Mouse (Mus musculus) cerebellum, postnatal 14 days (tissue): ENCODE data around the gene BC055324.

Experiments used
- DNase-seq, 2 experiments: peaks; one replicate each; pipeline ENCODE4 v3.0.0; 2021; ENCODE audit warnings: mixed read lengths in 2 of 2

BC055324 gene

DNA sequence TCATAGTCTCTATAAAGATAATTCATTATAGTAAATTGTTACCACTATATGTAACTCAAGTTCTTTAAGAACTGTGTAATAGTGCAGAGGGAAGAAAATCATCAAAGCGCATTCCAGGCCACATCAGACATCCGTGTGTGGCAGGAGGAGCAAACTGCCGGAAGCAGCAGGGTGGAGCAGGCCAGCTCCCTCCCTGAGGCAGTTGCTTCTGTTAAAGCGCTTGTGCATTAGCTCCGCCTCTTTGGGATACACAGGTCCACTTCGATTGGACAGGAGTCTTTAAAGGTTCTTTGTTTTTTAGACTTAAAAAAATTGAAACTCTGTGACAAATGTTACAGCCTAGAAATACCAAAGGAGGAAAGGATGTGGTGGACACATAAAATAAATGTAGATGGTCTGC, 52.5 kb downstream of the BC055324 start:
- DNase-seq: no peak

- DNase-seq: no peak
Measured at GRCm38 (mm10) chr1:163934591-163934990, 60.0 kb downstream of the BC055324 start.

GRCm38 (mm10) chr1:163931801-163932200, 62.8 kb downstream of the BC055324 start:
- DNase-seq: no peak

DNA sequence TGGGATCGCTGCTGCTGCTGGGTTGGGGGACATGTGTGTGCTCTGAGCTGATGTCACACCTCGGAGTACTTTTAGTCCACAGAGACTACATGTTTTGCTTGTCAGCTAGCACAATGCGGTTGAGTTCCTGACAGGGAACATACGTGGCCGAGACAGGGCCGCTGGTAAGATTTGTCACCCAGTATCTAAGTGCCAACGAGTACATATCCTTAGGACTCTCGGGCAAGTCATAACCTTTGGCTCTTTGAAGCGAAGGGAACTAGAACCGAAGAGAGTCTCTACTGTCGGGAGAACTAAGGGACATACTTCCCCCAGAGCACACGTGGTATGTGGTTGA, 64.2 kb downstream of the BC055324 start:
- DNase-seq: no peak

- peak; percentile 95 to 97 for DNase-seq
Measured at GRCm38 (mm10) chr1:163929636-163930457, 64.7 kb downstream of the BC055324 start.

- peak in 1 of 2 experiments; percentile 16 for DNase-seq
Measured at GRCm38 (mm10) chr1:163928846-163929245, 65.8 kb downstream of the BC055324 start, which contains the start of gene Scyl3. TSS of gene Scyl3 (plus strand) at chr1:163929100.

GRCm38 (mm10) chr1:163924093-163924492, 70.5 kb downstream of the BC055324 start:
- DNase-seq: no peak

DNA sequence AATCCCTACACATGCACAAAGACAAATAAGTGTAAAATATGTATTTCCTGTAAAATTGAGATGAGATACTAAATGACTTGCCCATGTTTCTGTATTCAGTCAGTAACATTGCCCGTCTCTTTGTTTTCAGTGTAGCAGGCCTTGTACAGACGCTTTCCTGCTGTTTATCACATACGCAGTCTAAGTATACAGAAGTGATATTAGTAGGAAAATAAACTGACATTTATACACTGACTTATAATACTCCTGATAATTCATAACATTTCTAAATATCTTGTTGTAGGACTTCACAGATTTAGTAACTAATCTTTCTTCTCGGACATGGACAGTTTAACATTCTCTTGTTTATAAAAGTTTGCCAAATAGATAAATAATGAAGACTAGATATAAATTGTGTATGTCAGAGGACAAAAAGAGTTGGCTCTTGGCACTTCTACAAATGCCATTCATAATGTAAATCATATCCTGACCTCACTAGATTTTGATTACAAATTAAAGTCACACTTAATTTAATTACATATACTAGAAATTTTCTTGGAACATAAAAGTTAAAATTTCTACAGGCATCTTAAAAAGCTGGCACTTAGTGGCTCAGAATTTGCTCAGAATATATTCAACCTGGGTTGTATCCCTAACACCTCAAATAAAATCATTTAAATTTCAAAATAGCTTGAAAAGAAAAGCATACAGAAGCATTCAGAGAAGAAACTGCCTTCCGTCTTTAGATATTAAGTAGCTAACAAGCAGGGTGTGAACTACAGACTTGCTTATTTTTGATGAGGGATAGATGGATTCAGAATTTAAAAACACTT, 77.0 kb downstream of the BC055324 start:
- no peak for DNase-seq

DNA sequence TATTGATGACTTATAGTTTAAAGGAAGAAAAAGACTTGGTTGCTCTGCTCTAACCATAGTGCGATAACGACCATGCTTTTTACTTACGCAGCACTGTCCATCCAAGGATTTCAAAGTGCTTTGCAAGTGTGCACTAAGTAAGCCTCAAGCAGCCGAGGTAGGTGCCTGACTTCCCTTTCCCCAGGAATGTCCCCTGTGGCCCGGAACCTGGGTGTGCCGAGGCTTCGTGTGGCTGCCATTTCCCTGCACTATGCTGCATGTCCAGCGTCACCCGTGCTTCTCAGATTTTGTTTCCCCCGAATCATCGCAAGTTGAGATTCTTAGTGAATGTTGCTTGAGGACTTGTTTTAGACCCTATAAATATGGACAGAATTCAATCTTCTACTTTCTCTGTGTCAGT, 82.6 kb downstream of the BC055324 start:
- no peak for DNase-seq

DNA sequence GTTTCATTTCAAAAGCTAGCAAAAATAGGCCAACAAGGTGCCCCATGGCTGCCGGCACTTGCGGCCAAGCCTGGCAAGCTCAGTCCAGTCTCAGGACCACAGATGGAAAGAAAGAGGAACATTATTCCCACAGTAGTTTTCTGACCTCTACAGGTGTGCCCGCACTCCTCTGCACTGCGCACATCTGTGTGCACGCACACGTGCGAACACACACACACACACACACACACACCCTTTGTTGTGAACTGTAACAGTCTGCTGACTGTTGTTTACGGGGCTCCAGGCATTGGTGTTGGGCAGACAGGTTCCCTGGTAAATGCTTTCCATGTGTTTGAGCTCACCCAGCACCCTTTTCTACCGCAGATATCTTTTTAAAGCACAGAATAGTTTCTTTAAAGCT, 83.8 kb downstream of the BC055324 start:
- DNase-seq: no peak

DNA sequence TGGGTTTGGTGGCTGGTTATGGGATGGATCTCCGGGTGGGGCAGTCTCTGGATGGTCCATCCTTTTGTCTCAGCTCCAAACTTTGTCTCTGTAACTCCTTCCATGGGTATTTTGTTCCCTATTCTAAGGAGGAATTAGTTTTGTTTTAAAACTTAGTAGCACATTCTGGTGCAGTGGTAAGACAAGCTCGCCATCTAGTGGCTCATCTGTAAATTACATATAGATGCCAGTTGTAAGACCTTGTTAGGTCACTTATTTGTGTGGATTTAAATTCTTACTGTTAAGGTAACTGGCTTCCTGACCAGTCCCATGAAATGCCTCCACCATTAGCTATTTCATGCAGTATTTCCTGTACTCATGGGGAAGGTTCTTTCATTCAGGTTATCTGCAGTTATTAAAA, 84.3 kb downstream of the BC055324 start:
- peak; percentile 46 to 61 for DNase-seq

DNA sequence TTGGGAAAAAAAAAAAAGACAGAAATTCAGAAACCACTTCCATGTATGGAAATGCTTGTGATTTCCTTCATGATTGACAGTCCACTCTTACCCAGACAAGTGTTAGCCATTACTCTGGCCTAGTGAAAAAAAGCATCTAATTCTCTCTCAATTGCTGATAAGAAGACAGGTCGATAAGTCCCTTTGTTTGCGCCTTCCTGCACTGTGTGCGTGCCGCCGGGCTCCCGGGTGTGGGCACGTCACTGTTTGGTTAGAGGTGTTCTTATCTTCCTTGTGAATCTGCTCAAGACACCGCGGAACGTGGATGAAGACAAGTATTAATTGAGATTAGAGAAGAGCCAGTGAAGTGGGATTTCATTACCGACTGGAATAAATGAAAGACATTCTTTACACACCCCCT, 86.2 kb downstream of the BC055324 start:
- DNase-seq: no peak

DNA sequence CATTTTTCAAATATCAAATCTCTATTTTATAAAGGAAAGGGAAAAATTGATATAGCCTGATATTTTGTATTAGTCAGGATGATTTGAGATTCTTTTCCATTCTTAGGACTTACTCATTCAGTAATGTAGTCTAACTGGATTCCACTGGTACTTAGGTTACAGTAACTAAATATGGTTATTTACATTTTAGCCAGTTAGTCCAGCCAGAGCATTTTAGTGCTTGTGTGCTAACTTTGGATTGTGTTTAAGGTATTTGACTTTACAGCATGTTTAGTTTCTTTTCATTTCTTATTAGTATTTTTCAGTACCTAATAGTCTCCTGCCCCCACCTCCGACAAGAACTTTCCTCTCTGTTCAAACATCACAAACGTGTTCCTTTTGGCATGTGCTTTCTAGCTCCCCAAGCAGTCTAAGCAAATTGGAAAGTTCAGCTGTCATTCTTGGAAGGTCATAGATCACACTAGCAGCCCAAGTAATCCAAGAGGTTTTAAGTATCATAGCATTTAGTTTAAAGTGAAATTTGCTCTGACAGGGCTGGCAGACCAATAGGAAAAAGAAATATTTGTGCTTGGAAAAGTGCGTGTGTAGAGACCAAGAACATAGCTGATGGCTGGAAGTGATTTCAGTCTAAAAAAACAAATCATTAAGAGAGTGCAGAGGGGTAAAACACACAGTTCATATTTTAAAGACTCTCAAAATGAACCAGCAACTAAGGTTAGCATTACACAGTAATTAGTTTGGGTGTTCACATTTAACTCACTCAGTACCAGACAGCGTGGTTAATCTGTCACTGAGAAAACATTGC, 87.4 kb downstream of the BC055324 start:
- DNase-seq: no peak

DNA sequence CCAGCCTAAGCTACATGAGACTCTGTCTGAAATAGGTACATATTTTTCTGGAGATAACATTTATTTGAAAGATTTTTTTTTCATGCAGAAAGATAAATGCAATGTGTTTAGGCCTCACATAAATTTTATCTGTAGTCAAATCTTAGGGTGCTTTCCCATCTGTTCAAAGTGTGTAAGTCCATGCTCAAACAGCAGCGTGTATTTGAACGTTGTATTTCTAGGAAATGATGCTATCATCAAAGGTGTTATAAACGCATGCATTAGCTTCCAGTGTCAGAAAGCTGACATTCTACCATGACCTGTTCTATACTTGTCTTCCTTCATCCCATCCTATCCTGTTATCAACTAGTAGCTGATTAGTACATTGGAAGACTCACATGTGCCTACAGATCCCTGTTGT, 91.2 kb downstream of the BC055324 start:
- no peak for DNase-seq

GRCm38 (mm10) chr1:163900168-163900567, 94.4 kb downstream of the BC055324 start:
- no peak for DNase-seq

DNA sequence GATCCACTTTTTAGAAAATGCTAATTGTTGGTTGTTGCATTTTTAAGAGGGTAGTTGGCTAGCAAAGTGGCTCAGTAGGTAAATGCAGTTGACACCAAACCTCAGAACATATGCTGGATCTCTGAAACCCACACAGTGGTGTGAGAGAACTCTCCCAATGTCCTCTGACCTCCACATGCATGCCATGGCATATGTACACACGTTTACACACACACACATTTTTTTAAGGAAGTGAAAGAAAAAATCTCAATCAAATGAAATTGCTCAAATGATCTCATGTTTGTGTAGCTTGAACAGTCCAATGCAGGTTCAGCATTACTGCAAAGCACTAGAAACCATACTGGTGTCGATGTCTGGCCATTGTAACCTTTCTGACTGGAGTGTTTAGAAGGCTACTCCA, 95.0 kb downstream of the BC055324 start:
- no peak for DNase-seq

- DNase-seq: no peak
Measured at GRCm38 (mm10) chr1:163898291-163898764, 96.3 kb downstream of the BC055324 start.
